Mouse (Mus musculus): Measurements from ENCODE around the gene Popdc3. TPM values are rescaled to one million over a fixed set of nuclear protein-coding genes. Genes with fewer than 3 reads are reported as not detected.

Popdc3 gene
- polyA plus RNA-seq, 1 experiment = 8.8 TPM

GRCm38 (mm10) chr10:45299509-45299908, 121.6 kb downstream of the Popdc3 start:
- WGBS = 72% methylated on average over 4 of the region's 4 CpGs
- Histone ChIP-seq H3K4me1 (ENCODE audit: control insufficient read depth, insufficient read depth, low read length) (no peaks in the 10 kb centered on the region), H3K4me3 (replicated peaks; ENCODE audit: extremely low read depth, low read depth, low read length) (no peak overlapping the region)
- TF ChIP-seq POLR2A (IDR thresholded peaks at IDR 0.05; ENCODE audit: borderline replicate concordance, extremely low read depth, low read depth, low read length) (no peak), CTCF (IDR thresholded peaks at IDR 0.05; ENCODE audit: insufficient read depth, low read length) (no peak)
- no peak for DNase-seq

GRCm38 (mm10) chr10:45303315-45304036, 125.6 kb downstream of the Popdc3 start:
- H3K4me1 ChIP-seq (ENCODE audit: control insufficient read depth, insufficient read depth, low read length) = no peaks in the 10 kb centered on the region
- no peak for TF ChIP-seq CTCF (IDR thresholded peaks at IDR 0.05; ENCODE audit: insufficient read depth, low read length)
- TF ChIP-seq POLR2A (IDR thresholded peaks at IDR 0.05; ENCODE audit: borderline replicate concordance, extremely low read depth, low read depth, low read length) = no peak
- 45% methylated on average over 14 of the region's 14 CpGs for WGBS
- no peak overlapping the region for H3K4me3 ChIP-seq (replicated peaks; ENCODE audit: extremely low read depth, low read depth, low read length)
- DNase-seq = no peak

GRCm38 (mm10) chr10:45305173-45305572, 127.3 kb downstream of the Popdc3 start:
- Histone ChIP-seq H3K4me3 (replicated peaks; ENCODE audit: extremely low read depth, low read depth, low read length) (no peak overlapping the region), H3K4me1 (ENCODE audit: control insufficient read depth, insufficient read depth, low read length) (no peaks in the 10 kb centered on the region)
- no peak for DNase-seq
- TF ChIP-seq POLR2A (IDR thresholded peaks at IDR 0.05; ENCODE audit: borderline replicate concordance, extremely low read depth, low read depth, low read length) = no peak
- no peak for TF ChIP-seq CTCF (IDR thresholded peaks at IDR 0.05; ENCODE audit: insufficient read depth, low read length)
- WGBS = 54% methylated on average over 5 of the region's 5 CpGs

GRCm38 (mm10) chr10:45311129-45311528, 133.2 kb downstream of the Popdc3 start:
- 78% methylated on average over 5 of the region's 5 CpGs for WGBS
- no peak for DNase-seq
- H3K4me1 ChIP-seq (ENCODE audit: control insufficient read depth, insufficient read depth, low read length) = no peaks in the 10 kb centered on the region
- H3K4me3 ChIP-seq (replicated peaks; ENCODE audit: extremely low read depth, low read depth, low read length) = no peak overlapping the region
- TF ChIP-seq CTCF (IDR thresholded peaks at IDR 0.05; ENCODE audit: insufficient read depth, low read length) = no peak
- TF ChIP-seq POLR2A (IDR thresholded peaks at IDR 0.05; ENCODE audit: borderline replicate concordance, extremely low read depth, low read depth, low read length) = no peak

GRCm38 (mm10) chr10:45311624-45312023, 133.7 kb downstream of the Popdc3 start:
- 79% methylated on average over 7 of the region's 7 CpGs for WGBS
- no peak overlapping the region for H3K4me3 ChIP-seq (replicated peaks; ENCODE audit: extremely low read depth, low read depth, low read length)
- no peak for TF ChIP-seq POLR2A (IDR thresholded peaks at IDR 0.05; ENCODE audit: borderline replicate concordance, extremely low read depth, low read depth, low read length)
- no peak for TF ChIP-seq CTCF (IDR thresholded peaks at IDR 0.05; ENCODE audit: insufficient read depth, low read length)

GRCm38 (mm10) chr10:45314865-45315264, 137.0 kb downstream of the Popdc3 start:
- no peaks in the 10 kb centered on the region for H3K4me1 ChIP-seq (ENCODE audit: control insufficient read depth, insufficient read depth, low read length)
- DNase-seq = no peak
- no peak for TF ChIP-seq CTCF (IDR thresholded peaks at IDR 0.05; ENCODE audit: insufficient read depth, low read length)
- H3K4me3 ChIP-seq (replicated peaks; ENCODE audit: extremely low read depth, low read depth, low read length) = no peak overlapping the region
- 91% methylated on average over 16 of the region's 16 CpGs for WGBS

More at GRCm38 (mm10) chr10:45311624-45312023, 133.7 kb downstream of the Popdc3 start:
- DNase-seq = no peak
- no peaks in the 10 kb centered on the region for H3K4me1 ChIP-seq (ENCODE audit: control insufficient read depth, insufficient read depth, low read length)

GRCm38 (mm10) chr10:45318922-45319321, 141.0 kb downstream of the Popdc3 start:
- WGBS = 74% methylated on average over 5 of the region's 5 CpGs
- no peak for DNase-seq

GRCm38 (mm10) chr10:45320296-45320695, 142.4 kb downstream of the Popdc3 start:
- Histone ChIP-seq H3K4me1 (ENCODE audit: control insufficient read depth, insufficient read depth, low read length) (no peaks in the 10 kb centered on the region), H3K4me3 (replicated peaks; ENCODE audit: extremely low read depth, low read depth, low read length) (no peak overlapping the region)
- 79% methylated on average over 3 of the region's 3 CpGs for WGBS
- no peak for DNase-seq
- no peak for TF ChIP-seq POLR2A (IDR thresholded peaks at IDR 0.05; ENCODE audit: borderline replicate concordance, extremely low read depth, low read depth, low read length)
- no peak for TF ChIP-seq CTCF (IDR thresholded peaks at IDR 0.05; ENCODE audit: insufficient read depth, low read length)

More at GRCm38 (mm10) chr10:45318922-45319321, 141.0 kb downstream of the Popdc3 start:
- H3K4me1 ChIP-seq (ENCODE audit: control insufficient read depth, insufficient read depth, low read length) = no peaks in the 10 kb centered on the region
- no peak overlapping the region for H3K4me3 ChIP-seq (replicated peaks; ENCODE audit: extremely low read depth, low read depth, low read length)
- no peak for TF ChIP-seq CTCF (IDR thresholded peaks at IDR 0.05; ENCODE audit: insufficient read depth, low read length)
- TF ChIP-seq POLR2A (IDR thresholded peaks at IDR 0.05; ENCODE audit: borderline replicate concordance, extremely low read depth, low read depth, low read length) = no peak

GRCm38 (mm10) chr10:45324159-45324558, 146.3 kb downstream of the Popdc3 start:
- Histone ChIP-seq H3K4me1 (ENCODE audit: control insufficient read depth, insufficient read depth, low read length) (no peaks in the 10 kb centered on the region), H3K4me3 (replicated peaks; ENCODE audit: extremely low read depth, low read depth, low read length) (no peak overlapping the region)
- whole genome bisulfite sequencing = 73% methylated on average over 1 of the region's 1 CpGs
- TF ChIP-seq POLR2A (IDR thresholded peaks at IDR 0.05; ENCODE audit: borderline replicate concordance, extremely low read depth, low read depth, low read length) = no peak
- no peak for TF ChIP-seq CTCF (IDR thresholded peaks at IDR 0.05; ENCODE audit: insufficient read depth, low read length)
- DNase-seq = no peak
